Mouse (Mus musculus): ENCODE data around the gene Prss30.
"Not testable (repeated sequence)": the region's sequence is repeated elsewhere in the genome, so short reads cannot be mapped to it uniquely, and the experiment has no call there.

Prss30 gene

DNA sequence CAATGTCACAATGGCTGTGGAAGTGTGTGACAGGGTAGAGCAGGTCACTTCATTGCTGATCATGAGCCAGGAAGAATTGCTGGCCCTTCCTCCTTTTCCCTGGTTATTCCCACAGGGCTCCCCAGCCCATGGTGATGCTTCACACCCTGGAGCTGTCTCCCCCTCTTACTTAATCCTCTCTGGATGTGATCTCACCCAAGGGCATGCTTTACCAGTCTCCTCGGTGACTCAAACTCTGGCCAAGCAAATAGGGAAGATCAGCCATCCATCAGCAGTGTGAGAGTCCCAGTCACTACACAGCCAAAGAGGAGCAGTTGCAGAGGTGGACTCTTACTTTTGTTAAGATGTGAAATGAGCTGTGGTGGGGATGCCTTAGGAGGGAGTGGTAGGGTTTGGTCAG, 4.6 kb upstream of the Prss30 start:
- DNase-seq (ENCODE audit: low spot score): no peak

DNA sequence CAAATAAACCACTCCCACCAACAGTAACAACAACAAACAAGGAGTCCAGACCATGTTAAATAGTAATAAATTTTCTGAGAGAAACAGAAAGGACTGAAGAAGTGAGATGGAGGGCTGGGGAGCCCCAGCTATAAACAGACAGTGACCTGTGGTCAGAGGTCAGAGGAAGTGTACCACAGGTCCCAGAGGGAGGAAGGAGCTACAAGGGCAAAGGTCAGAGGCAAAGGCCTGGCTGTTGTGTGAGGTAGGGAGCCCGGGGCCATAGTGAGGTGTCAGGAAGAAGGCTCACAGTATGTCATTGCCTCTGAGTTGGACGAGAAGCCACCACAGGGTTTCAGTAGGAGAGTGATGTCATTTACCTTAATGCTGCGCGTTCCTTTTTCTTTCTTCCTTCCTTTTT, 2.5 kb upstream of the Prss30 start:
- peak; percentile 27 for DNase-seq (ENCODE audit: low spot score)

DNA sequence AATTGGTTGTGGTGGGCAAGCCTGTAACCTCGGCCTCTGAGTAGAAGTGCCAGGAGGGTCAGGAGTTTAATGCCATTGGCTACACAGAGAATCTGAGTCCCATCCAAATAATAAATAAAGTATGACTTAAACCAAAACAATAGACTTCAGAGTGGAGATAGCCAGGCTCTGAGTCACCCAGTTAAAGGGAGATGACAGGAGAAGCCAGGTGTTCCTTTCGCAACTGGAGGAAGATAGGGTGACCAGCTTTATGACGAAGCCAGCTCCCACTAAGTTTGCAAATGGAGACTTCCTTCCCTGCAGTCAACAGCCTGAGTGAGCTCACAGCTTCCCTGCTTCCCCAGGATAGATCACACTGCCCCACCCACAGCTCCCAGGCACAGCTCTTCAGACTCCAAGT, 895 bp downstream of the Prss30 start:
- no peak for DNase-seq (ENCODE audit: low spot score)

DNA sequence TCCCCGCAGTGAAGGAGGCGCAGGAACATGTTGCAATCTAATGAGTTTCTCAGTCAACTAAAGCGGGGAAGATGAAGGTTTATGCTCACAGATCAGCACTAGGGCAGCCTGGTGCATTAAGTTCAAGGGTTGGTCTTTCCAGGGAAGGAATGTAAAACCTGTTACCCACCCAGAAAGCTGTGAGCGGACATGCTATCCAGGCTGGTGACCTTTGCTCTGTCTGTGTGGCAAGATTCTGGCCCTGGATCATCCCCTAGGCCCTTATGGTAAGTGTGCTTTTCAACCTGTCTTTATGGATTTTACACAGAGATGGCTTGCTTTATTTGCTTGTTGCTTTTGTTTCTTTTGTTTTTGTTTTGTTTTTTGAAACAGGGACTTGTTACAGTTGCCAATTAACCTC, 3.7 kb downstream of the Prss30 start:
- no peak for DNase-seq (ENCODE audit: low spot score)

DNA sequence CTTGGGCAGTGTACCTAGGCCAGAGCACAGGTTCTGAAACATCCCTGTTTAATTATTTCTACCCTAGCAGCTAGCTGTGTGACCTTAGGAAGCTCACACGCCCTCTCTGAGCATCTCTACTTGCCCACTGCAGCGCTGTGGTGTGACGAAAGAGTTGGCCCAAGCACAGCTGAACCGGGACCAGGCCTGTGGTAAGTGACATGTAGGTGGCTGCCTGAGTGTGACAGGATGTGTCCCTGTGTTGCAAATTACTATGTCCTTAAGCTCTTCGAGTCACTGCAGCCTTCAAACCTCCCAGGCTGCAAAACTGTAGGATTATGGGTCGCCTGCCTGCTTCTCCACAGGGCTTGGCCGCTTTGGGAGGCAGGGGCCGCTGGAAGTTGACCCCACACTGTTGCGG, 9.1 kb downstream of the Prss30 start:
- no peak for DNase-seq (ENCODE audit: low spot score)

DNA sequence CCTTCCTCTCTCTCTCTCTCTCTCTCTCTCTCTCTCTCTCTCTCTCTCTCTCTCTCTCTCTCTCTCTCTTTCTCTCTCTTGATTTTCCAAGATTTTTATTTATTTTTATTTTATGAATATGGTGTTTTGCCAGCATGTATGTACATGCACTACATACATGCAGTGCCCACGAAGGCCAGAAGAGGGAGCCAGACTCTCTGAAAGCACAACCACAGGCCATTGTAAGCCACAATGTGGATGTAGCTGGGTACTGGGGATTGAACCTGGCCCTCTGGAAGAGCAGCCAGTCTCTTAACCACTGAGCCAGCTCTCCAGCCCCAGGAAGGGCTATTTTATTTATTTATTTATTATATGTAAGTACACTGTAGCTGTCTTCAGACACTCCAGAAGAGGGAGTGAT, 11.1 kb downstream of the Prss30 start:
- peak; percentile 82 for DNase-seq (ENCODE audit: low spot score)

DNA sequence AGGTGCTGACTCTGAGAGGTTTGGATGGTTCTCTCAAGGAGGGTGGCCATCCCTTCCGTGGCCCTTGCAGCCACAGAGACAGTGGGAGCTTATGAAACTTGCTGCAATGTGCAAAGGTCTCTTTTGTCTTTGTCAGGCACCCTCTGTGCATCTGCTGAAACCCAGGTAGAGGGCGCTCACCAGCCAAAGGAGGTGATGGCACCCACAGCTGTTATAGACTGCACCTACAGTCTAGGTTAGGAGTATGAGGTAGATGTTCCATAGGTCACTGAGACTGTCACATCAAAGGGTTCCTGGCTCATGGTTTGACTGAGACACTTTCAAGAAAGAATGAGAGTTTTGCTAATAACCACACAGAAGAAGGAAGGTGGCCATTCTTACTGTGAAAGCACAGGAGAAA, 11.6 kb downstream of the Prss30 start:
- peak; percentile 29 for DNase-seq (ENCODE audit: low spot score)

DNA sequence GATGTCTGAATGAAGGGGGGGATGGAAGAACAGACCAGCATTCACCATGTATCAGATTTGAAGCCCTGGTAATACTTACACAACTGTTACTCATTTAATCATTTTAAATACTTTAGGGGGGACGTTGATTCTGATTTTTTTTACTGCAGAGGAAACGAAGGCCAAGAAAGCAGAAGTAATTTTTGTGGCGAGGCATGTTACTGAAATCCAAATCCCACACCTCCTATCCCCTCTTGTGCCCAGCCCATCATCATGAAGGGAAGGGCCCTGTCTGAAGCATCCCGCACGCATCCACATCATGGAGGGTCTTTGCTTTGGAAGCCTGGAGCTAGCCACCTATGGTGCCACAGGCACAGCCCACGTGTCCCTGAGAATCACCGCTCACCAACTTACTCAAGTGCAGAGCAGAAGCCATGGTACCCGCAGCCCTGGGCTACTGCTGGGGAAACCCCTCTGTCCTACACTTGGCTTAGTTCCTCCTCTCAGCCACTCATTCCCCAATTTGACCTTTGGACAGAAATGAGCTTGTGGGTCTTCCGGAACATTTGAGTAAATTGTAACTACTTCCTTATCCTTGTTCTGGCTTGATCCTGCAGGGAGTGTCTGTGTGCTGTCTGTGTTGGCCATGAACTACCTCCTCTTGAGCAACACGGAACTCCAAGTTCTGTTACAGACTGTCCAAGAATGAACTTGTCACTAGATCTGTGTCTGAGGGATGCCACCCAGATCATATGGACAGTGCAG, 13.5 kb downstream of the Prss30 start:
- peak; percentile 54 for DNase-seq (ENCODE audit: low spot score)

DNA sequence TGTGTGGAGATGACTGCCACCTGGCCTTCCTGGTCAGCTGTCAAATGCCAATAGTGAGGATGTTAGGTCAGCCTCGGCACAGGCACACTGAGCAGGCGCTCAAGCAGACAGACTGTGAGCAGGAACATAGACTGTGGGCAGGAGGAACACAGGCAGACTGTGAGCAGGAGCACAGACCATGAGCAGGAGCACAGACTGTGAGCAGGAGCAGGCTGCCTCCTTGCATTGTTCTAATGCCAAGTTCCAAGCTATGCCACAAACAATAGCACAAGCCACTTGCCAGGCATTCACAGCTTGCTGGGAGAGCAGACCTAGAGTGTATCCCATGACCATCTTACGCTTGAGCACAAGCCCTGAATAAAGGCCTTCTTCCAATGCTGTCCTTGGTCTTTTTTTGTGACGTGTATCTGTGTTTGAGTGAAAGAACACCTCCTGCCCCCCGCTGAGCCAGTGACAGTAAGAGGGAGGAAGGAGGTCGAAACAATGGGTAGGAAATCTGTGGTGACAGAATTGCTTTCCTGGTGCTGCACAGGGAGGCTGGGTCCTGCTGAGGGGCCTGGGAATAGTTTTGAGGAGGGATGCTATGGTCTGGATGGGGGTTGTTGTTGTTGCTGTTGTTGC, 14.5 kb downstream of the Prss30 start:
- DNase-seq (ENCODE audit: low spot score): no peak

DNA sequence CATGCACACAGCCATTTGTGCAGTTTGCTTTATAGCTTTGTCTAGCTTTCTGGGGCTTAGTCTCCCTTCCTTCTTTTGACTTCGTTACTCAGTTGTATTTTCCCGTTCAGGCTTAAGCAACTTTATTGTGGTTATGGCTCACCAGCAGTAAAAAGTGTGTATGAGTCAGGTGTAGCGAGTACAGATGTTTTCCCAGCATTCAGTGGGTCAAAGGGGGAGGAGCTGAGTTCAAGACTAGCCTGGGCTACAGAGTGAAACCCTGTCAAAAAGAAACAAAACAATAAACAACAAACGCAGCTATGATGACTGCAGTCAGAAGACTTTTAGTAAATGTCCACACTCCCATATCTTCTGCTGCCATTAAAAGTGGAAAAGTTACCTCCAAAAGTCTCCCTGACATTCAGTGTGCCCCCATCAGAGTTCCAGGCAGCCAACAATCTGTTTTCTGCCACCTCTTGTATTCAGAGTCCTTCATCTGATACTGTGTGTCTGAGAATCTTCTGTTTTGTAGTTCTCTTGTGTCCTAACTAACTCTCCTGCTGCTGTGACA, 18.7 kb downstream of the Prss30 start:
- no peak for DNase-seq (ENCODE audit: low spot score)

DNA sequence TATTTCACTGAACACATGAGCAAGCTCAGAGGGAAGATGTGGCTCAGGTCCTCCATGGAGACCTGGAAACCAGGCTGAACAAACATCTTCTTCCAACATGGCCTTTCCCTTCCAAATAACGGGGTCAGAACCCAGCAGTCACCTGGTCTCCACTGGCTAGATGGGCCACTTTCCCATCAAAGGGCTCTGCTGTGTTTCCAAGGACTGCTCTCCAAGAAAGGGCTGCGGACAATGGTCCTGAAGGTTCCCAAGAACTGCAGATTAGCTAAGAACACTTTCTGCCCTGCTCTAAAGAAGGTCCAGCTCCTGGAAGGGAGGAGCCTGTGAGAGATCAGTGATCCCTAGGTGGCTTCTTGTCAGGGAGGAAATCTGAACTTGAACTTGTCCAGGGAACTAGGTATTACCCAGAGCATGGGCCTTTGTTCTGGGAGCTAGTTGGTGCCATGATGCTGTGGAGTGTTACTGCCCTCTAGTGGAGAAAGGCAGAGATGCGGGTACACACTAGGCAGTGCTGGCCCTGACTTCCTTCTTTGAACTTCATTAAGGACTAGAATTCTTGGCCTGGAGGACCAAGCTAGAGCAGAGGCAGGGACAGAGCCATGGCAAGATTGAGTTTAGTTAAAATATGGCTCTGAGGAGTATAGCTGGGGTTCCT, 20.2 kb downstream of the Prss30 start:
- peak; percentile 84 for DNase-seq (ENCODE audit: low spot score)

DNA sequence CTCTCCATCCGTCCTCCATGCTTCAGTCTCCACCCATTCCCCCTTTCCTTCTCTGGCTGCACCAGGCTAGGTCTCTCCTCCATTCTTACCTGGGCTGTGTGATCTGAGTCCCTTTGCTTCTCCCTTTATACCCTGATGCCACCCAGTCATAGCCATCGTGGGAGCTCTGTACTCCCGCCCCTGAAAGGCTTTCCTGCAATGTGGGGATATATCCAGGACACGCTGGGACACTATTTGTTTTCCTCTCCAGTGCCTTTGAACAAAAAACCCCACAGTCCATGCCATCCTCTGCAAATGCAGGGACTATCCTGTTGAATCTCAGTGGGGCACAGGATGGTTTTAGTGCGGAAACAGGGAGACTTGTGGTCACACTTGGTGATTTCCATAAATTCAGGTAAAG, 25.2 kb downstream of the Prss30 start, which contains the start of gene Sbpl:
TSS of gene Sbpl (minus strand) at position 101 of the 400 bp plus-strand sequence.
- DNase-seq (ENCODE audit: low spot score): no peak

DNA sequence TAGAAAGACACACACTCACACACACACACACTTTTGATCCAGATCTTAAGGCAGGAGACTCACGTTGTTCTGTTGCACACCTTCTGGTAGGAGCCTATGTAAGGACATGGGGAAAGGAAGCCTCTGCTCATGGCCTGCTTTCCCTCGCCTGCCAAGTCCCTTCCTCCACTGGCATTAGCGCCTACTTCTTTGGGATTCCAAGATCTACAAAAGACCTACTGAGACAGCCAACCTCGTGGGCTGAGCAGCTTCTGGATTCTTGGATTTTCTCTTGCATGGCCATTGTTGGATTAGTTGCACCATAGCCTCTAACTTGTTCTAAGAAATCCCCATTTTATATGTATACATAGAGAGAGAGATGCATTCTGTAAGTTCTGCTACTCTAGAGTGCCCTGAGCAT, 29.5 kb downstream of the Prss30 start:
- not testable (repeated sequence) for DNase-seq (ENCODE audit: low spot score)

DNA sequence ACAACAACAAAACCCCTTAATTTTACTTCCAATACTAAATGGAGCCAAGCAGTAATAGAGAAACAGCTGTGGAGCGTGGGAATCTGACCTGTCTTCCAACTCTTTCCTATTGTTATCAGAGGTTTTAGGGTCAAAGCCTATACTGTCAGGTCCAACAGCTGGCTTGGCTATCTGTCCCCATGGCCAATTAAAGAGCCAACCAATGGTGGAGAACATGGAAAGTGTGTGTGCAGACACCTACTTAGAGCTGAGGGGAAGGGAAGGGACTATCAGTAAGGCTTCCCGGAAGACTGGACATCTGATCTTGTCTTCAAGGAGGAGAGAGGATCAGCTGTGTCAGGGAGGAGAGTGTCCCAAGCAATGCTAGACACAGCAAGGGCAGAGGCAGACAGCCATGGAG, 31.3 kb downstream of the Prss30 start:
- no peak for DNase-seq (ENCODE audit: low spot score)

DNA sequence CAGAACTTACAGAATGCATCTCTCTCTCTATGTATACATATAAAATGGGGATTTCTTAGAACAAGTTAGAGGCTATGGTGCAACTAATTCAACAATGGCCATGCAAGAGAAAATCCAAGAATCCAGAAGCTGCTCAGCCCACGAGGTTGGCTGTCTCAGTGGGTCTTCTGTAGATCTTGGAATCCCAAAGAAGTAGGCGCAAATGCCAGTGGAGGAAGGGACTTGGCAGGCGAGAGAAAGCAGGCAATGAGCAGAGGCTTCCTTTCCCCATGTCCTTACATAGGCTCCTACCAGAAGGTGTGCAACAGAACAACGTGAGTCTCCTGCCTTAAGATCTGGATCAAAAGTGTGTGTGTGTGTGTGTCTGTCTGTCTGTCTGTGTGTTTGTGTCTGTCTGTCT, 32.9 kb downstream of the Prss30 start:
- DNase-seq (ENCODE audit: low spot score): not testable (repeated sequence)

DNA sequence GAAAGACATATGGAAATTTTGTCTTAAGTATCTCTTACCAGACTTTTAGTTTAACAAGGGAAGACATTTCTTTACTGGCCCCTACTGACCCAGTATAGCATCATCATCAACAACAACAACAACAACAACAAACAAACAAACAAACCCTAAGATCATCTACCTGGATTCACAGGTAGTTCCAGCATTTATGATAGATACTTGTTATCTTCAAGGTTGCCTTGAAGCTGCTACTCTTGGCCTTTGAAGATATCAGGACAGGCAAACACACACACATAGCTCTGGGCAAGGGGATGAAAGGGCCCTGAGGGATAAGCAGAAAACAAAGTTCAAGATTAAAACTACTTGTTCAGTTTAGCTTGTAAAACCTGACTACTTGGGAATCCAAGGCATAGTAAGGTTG, 39.0 kb downstream of the Prss30 start, which contains the start of gene Sbp:
TSS of gene Sbp (plus strand) at position 301 of the 400 bp plus-strand sequence.
- no peak for DNase-seq (ENCODE audit: low spot score)

DNA sequence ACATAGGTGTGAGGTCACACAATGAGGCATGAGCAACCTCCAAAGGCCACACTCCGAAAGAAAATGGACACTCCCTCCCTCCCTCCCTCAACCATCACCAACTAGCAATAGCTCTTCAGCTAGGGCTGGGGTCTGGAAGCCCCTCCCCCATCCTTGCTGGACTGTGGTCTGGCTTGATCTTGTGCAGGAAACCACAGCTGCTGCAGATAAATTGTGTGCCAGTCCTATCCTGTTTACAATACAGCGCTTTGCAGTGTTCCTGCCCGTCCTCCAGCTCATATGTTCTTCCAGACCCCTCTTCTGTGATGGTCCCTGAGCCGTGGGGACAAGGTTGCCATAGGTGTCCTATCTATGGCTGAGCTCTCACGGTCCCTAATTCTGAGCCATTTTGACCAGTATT, 49.2 kb downstream of the Prss30 start:
- no peak for DNase-seq (ENCODE audit: low spot score)

DNA sequence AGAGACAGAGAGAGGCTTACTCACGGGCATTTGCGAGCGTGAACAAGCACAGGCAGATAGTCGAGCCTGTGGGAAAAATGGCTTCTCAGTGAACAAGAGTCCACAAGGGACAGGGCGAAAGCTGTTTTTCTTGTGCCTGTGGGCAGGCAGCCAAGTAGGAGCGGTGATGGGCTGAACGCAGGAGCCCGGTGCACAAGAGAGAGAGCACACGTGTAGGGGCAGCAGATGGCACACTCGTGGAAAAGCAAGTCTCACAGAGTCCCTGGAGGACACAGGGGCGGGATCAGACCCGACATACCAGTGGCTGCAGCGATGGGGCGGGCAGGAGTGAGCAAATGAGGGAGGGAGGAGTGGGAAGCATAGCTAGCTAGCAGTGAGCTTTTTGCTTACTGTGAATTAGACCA, 55.3 kb downstream of the Prss30 start:
- DNase-seq (ENCODE audit: low spot score): peak; percentile 40

DNA sequence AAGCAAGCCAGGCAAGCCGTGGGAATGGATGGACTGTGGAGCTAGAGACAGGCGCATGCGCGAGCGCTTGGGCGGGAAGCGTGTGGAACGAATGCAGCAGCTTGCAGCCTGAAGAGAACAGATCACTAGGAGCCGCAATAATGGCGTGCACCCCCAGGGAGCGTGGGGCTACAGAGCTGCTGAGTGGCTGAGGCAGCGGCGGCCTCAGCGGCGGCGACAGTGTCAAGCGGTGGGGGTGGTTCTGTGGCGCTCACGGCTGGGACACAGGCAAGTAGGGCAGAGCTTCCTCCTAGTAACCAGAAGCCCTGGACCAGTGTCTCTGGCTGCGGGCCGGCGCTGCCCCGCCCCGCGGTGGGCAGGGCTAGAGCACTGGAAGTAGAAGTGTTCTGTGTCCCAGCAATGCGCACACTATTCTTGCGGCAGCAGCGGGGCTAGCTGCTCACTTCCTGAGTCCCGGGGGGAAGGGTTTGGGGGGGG, 55.8 kb downstream of the Prss30 start:
- DNase-seq (ENCODE audit: low spot score): peak; percentile 93

Measured in lung, postnatal 25 days (tissue).